Mouse (Mus musculus): ENCODE data around the gene Fbn1. TPM values are rescaled to one million over a fixed set of nuclear protein-coding genes. Genes with fewer than 3 reads are reported as not detected.

The Fbn1 gene
- polyA plus RNA-seq, 1 experiment from 2014 or later, result 32.5 TPM

Other genes with a start within 250 kb of the Fbn1 start
- gene Gm9913, start 2.9 kb downstream of the Fbn1 start, polyA plus RNA-seq (2015; fragmentation: Nextera tagmentation; extraction: Ambion mirVana), result 0.44 and 0.50 TPM in 2 replicates
- gene Cep152, start 117.1 kb upstream of the Fbn1 start, polyA plus RNA-seq (2015; fragmentation: Nextera tagmentation; extraction: Ambion mirVana), result 7.4 and 8.1 TPM in 2 replicates
- gene Eid1, start 165.1 kb upstream of the Fbn1 start, polyA plus RNA-seq (2015; fragmentation: Nextera tagmentation; extraction: Ambion mirVana), result 117 and 126 TPM in 2 replicates
- gene Shc4, start 216.2 kb upstream of the Fbn1 start, polyA plus RNA-seq (2015; fragmentation: Nextera tagmentation; extraction: Ambion mirVana), result 1.2 and 1.3 TPM in 2 replicates

Measured in lung, embryonic 15.5 days (tissue).